Mouse (Mus musculus) heart, embryonic 13.5 days (tissue): ENCODE measurements at regions not wholly inside any gene's neighbourhood (a gene's known extent, or its start where the extent isn't known, plus 50 kb on each side); places are given as distances from the start of the nearest gene placed in this dataset.

Experiments used
- ATAC-seq: fragments of 200-750 bp; cut with Nextera tagmentation; 2 replicates; pipeline ENCODE4 v1.8.0; 2017; ENCODE audit warnings: moderate TSS enrichment; ENCODE audit not compliant: insufficient number of reproducible peaks, low FRiP score, low TSS enrichment; ENCODE audit errors: extremely low read depth
- H3K27ac ChIP-seq: fragments of 300-500 bp; sonication (generic); replicated peaks from 2 replicates; pipeline ENCODE4 v1.5.1; 2015; ENCODE audit warnings: moderate library complexity, mild to moderate bottlenecking, inconsistent platforms
- H3K27me3 ChIP-seq: fragments of 300-500 bp; sonication (generic); replicated peaks from 2 replicates; pipeline ENCODE4 v1.6.1; 2015; ENCODE audit warnings: mild to moderate bottlenecking, inconsistent platforms
- H3K36me3 ChIP-seq: fragments of 300-500 bp; sonication (generic); 2 replicates; pipeline ENCODE4 v1.6.1; 2015; ENCODE audit warnings: mild to moderate bottlenecking, inconsistent platforms
- H3K4me1 ChIP-seq: fragments of 300-500 bp; sonication (generic); 2 replicates; pipeline ENCODE4 v1.6.1; 2015; ENCODE audit warnings: inconsistent platforms
- H3K4me2 ChIP-seq: fragments of 300-500 bp; sonication (generic); 2 replicates; pipeline ENCODE4 v1.6.1; 2015; ENCODE audit warnings: inconsistent platforms, mild to moderate bottlenecking, moderate library complexity
- H3K4me3 ChIP-seq: fragments of 300-500 bp; sonication (generic); 2 replicates; pipeline ENCODE4 v1.5.1; 2015; ENCODE audit warnings: moderate library complexity, mild to moderate bottlenecking, inconsistent platforms
- H3K9ac ChIP-seq: fragments of 300-500 bp; sonication (generic); 2 replicates; pipeline ENCODE4 v1.6.1; 2015; ENCODE audit warnings: inconsistent platforms, mild to moderate bottlenecking, moderate library complexity
- H3K9me3 ChIP-seq: fragments of 300-500 bp; sonication (generic); 2 replicates; pipeline ENCODE4 v1.6.1; 2016; ENCODE audit warnings: inconsistent platforms
- WGBS: fragments of 180-500 bp; shearing (Covaris S2); methylation state at CpG from one replicate; pipeline ENCODE4 v1.1.7; 2015; ENCODE audit warnings: mixed read lengths; 5-methylcytosine and 5-hydroxymethylcytosine counted together

DNA sequence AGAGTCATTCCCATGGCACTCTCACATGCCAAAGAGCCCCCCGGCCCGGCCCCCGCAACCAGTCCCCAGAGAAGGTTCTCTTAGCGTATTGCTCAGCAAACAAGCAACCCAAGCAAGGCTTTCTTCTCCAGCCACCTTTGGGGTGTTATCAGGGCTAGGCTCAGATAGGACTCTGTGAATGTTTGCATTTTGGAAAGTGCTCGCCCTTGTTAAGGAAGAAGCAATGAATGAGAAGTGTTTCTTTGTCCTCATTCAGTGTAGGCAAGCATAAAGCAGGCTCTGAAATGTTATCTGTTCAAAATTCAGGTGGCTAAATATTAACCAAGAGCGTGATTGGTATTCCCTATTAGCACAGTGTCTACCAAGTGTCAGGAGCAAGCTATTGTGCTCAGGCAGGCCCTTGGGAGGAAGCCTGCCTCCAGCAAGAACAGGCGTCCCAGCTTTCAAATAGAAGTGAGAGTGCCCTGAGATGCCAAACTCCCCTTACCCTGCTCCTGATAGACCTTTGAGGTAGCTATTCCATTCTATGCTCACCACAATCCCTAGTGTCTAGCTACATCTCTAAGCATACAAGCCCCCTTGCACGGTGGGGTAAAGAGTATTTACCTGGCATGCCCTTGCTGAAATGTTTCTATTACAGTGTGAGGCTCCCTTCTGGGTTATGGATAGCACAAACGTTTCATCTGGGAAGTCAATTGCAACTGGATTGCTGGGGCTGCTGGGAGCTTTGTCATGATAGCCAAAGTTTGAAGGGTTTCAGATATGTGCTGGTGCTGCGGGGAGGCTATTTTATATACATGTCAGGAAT, 191.7 kb downstream of the Fam43a start:
- no peaks in the 10 kb centered on the region for H3K36me3 ChIP-seq
- no peak overlapping the region for H3K4me3 ChIP-seq
- H3K27me3 ChIP-seq = no peaks in the 10 kb centered on the region
- ATAC-seq = no peak
- H3K4me1 ChIP-seq = peaks cover 93% of the 10 kb centered on the region
- no peaks in the 10 kb centered on the region for H3K9me3 ChIP-seq
- H3K9ac ChIP-seq = peak overlapping the region; percentile 55
- peak overlapping the region; percentile 50 for H3K4me2 ChIP-seq
- WGBS = 31% methylated on average over 10 of the region's 10 CpGs
- H3K27ac ChIP-seq = peak overlapping the region; percentile 97

DNA sequence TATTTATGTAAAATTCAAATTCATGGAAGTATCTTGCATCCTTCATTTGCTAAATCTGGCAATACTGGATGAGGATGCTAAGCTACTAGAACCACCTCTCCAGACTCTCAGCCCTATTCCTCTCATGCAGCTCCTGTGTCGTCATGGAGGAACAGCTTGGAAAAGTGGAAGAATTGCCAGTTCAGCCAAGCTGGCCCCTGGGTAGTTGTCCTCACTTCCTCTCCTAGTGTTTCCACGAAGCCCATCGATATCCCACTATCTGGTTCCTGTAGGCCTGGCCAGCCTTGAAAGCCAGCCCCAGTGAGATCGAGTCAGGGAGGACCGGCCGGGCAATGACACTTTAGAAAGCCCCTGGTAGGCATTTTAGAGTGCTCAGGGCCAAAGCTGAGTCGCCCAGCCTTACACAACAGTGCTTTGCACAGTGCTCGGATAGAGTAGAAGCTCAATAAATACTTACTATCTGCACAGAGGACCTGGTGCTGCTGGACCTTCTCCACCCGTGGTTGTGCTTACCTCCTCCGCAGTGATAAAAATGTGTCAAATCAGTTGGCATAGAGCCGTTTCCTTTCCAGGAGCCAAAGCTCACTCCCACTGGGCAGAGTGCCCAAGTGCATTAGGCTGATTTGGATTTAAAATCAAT, 193.3 kb downstream of the Fam43a start:
- H3K27ac ChIP-seq = peak overlapping the region; percentile 2; the same call in 1 of the 2 replicates
- H3K4me1 ChIP-seq = peaks cover 92% of the 10 kb centered on the region
- no peak overlapping the region for H3K4me3 ChIP-seq
- no peaks in the 10 kb centered on the region for H3K9me3 ChIP-seq
- WGBS = 45% methylated on average over 11 of the region's 11 CpGs
- no peaks in the 10 kb centered on the region for H3K27me3 ChIP-seq
- ATAC-seq = no peak
- H3K9ac ChIP-seq = no peak overlapping the region
- H3K4me2 ChIP-seq = no peak overlapping the region
- H3K36me3 ChIP-seq = no peaks in the 10 kb centered on the region

DNA sequence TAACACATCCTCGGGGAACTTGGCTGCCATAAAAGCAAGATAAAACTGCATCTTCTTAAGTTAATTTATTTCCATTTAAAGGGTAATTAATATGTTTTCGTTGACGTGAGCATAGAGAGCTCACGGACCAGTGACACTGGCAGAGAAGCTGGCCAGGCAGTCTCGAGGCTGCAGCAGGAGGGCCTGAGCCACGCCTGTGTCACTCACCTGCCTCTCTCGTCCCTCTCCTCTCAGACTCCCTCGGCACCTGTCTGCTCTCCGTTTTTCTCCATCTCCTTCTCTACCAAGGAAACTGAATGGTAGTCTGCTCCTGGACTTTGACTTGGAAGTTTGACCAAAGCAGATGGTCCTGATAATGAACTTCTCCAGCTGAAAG, 193.8 kb downstream of the Fam43a start:
- peaks cover 92% of the 10 kb centered on the region for H3K4me1 ChIP-seq
- no peak overlapping the region for H3K9ac ChIP-seq
- WGBS = 52% methylated on average over 9 of the region's 9 CpGs
- H3K4me2 ChIP-seq = no peak overlapping the region
- H3K4me3 ChIP-seq = no peak overlapping the region
- H3K36me3 ChIP-seq = no peaks in the 10 kb centered on the region
- ATAC-seq = no peak
- no peak overlapping the region for H3K27ac ChIP-seq
- H3K9me3 ChIP-seq = no peaks in the 10 kb centered on the region
- no peaks in the 10 kb centered on the region for H3K27me3 ChIP-seq

- no peak overlapping the region for H3K27ac ChIP-seq
- H3K4me3 ChIP-seq = no peak overlapping the region
- ATAC-seq = no peak
- H3K27me3 ChIP-seq = no peaks in the 10 kb centered on the region
- no peak overlapping the region for H3K4me2 ChIP-seq
- no peak overlapping the region for H3K9ac ChIP-seq
- no peaks in the 10 kb centered on the region for H3K9me3 ChIP-seq
- WGBS = 88% methylated on average over 3 of the region's 3 CpGs
- no peaks in the 10 kb centered on the region for H3K36me3 ChIP-seq
- peaks cover 88% of the 10 kb centered on the region for H3K4me1 ChIP-seq
Measured at GRCm38 (mm10) chr16:30793856-30794255, 194.3 kb downstream of the Fam43a start.

DNA sequence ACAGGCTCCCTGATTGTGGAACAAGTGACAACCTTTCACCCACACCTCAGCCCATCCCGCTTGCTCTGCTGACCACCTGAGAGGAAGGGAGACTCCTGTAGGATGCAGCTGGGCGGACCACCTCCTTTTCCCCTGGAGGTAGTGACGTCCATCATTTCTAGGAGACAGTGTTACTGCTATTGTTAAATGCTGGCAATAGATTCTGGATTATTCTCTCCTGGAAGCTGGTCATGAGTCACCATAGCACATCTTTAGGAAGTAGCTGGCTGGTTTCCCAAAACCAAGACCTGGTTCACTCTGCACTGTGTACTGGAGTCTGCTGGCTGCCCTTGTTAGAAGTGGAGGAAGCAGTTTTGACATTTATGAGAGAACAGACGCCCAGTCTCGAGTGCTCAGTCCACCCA, 196.0 kb downstream of the Fam43a start:
- no peaks in the 10 kb centered on the region for H3K9me3 ChIP-seq
- no peak overlapping the region for H3K9ac ChIP-seq
- H3K4me3 ChIP-seq = no peak overlapping the region
- peak; percentile 39; the same call in 1 of the 2 replicates for ATAC-seq
- H3K27ac ChIP-seq = peak overlapping the region; percentile 63
- no peaks in the 10 kb centered on the region for H3K36me3 ChIP-seq
- 33% methylated on average over 5 of the region's 5 CpGs for whole genome bisulfite sequencing
- no peak overlapping the region for H3K4me2 ChIP-seq
- H3K27me3 ChIP-seq = no peaks in the 10 kb centered on the region
- peaks cover 88% of the 10 kb centered on the region for H3K4me1 ChIP-seq

DNA sequence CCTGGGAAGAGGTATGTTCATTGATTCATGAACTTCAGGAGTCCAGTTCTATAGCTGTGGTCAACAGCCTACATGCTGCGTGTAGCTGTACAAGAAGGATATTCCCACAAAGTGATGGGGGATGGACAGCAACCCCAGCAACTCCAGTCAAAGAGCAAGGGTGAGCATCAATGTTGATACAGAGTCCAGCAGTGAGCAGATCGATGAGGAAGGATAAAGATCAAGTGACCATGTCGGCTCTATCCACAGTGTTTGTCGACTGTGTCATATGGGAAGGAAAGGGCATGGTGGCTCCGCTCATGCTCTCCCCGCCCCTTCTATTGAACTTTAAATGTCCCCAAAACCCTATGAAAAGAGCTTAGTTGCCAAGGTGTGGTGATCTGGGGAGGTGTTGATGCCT, 196.6 kb downstream of the Fam43a start:
- ATAC-seq = no peak
- WGBS = 84% methylated on average over 6 of the region's 6 CpGs
- no peaks in the 10 kb centered on the region for H3K9me3 ChIP-seq
- H3K4me2 ChIP-seq = no peak overlapping the region
- no peak overlapping the region for H3K4me3 ChIP-seq
- H3K36me3 ChIP-seq = no peaks in the 10 kb centered on the region
- no peak overlapping the region for H3K9ac ChIP-seq
- no peaks in the 10 kb centered on the region for H3K27me3 ChIP-seq
- peak overlapping the region; percentile 63 for H3K27ac ChIP-seq
- peaks cover 82% of the 10 kb centered on the region for H3K4me1 ChIP-seq

- no peaks in the 10 kb centered on the region for H3K36me3 ChIP-seq
Measured at GRCm38 (mm10) chr16:30797006-30797405, 197.5 kb downstream of the Fam43a start.

GRCm38 (mm10) chr16:30797973-30798471, 198.5 kb downstream of the Fam43a start:
- no peak for ATAC-seq
- peaks cover 63% of the 10 kb centered on the region for H3K4me1 ChIP-seq
- no peak overlapping the region for H3K9ac ChIP-seq
- H3K27me3 ChIP-seq = no peaks in the 10 kb centered on the region
- H3K4me2 ChIP-seq = no peak overlapping the region
- H3K27ac ChIP-seq = no peak overlapping the region; the same call in 1 of the 2 replicates
- H3K9me3 ChIP-seq = no peaks in the 10 kb centered on the region
- H3K36me3 ChIP-seq = no peaks in the 10 kb centered on the region
- 69% methylated on average over 7 of the region's 7 CpGs for WGBS
- no peak overlapping the region for H3K4me3 ChIP-seq

More at GRCm38 (mm10) chr16:30797006-30797405, 197.5 kb downstream of the Fam43a start:
- H3K27ac ChIP-seq = no peak overlapping the region
- 78% methylated on average over 3 of the region's 3 CpGs for WGBS
- H3K9me3 ChIP-seq = no peaks in the 10 kb centered on the region
- H3K4me3 ChIP-seq = no peak overlapping the region
- H3K27me3 ChIP-seq = no peaks in the 10 kb centered on the region
- no peak overlapping the region for H3K4me2 ChIP-seq
- no peak overlapping the region for H3K9ac ChIP-seq
- no peak for ATAC-seq
- H3K4me1 ChIP-seq = peaks cover 73% of the 10 kb centered on the region

- ATAC-seq = no peak
- H3K27me3 ChIP-seq = no peaks in the 10 kb centered on the region
- H3K27ac ChIP-seq = no peak overlapping the region; the same call in 1 of the 2 replicates
- H3K4me2 ChIP-seq = no peak overlapping the region
- WGBS = 71% methylated on average over 1 of the region's 1 CpGs
- H3K4me1 ChIP-seq = peaks cover 58% of the 10 kb centered on the region
- H3K9me3 ChIP-seq = no peaks in the 10 kb centered on the region
- no peak overlapping the region for H3K4me3 ChIP-seq
- no peak overlapping the region for H3K9ac ChIP-seq
- H3K36me3 ChIP-seq = no peaks in the 10 kb centered on the region
Measured at GRCm38 (mm10) chr16:30798536-30798935, 199.0 kb downstream of the Fam43a start.

GRCm38 (mm10) chr16:30799699-30800483, 200.4 kb downstream of the Fam43a start:
- 24% methylated on average over 12 of the region's 12 CpGs for whole genome bisulfite sequencing
- Histone ChIP-seq H3K27ac (peak overlapping the region; percentile 84), H3K4me3 (no peak overlapping the region), H3K9me3 (no peaks in the 10 kb centered on the region), H3K4me1 (peaks cover 52% of the 10 kb centered on the region), H3K27me3 (no peaks in the 10 kb centered on the region), H3K9ac (0 out of 2 replicates have a peak overlapping the region, but pooled peaks have one; percentile 15), H3K4me2 (peak overlapping the region; percentile 37), H3K36me3 (no peaks in the 10 kb centered on the region)
- peak; percentile 53 for ATAC-seq

GRCm38 (mm10) chr16:30804018-30804417, 204.5 kb downstream of the Fam43a start:
- Histone ChIP-seq H3K27me3 (no peaks in the 10 kb centered on the region), H3K9ac (0 out of 2 replicates have a peak overlapping the region, but pooled peaks have one; percentile 15), H3K27ac (peak overlapping the region; percentile 24; the same call in 1 of the 2 replicates), H3K9me3 (no peaks in the 10 kb centered on the region), H3K4me3 (no peak overlapping the region), H3K4me2 (no peak overlapping the region), H3K36me3 (no peaks in the 10 kb centered on the region), H3K4me1 (peaks cover 20% of the 10 kb centered on the region)
- 26% methylated on average over 3 of the region's 3 CpGs for WGBS
- ATAC-seq = no peak
